Mouse (Mus musculus) gastrocnemius, adult 2 months (tissue): ENCODE measurements around the gene Lrwd1. TPM values are rescaled to one million over a fixed set of nuclear protein-coding genes. Genes with fewer than 3 reads are reported as not detected.

Experiments
- DNase-seq: peaks from one replicate; pipeline ENCODE4 v3.0.0; 2022
- H3K27ac ChIP-seq: fragments of 200-600 bp; 2 replicates; pipeline ENCODE4 v1.8.1; 2022; ENCODE audit warnings: mild to moderate bottlenecking
- H3K4me3 ChIP-seq: fragments of 200-600 bp; 2 replicates; pipeline ENCODE4 v1.8.1; 2022; ENCODE audit warnings: mild to moderate bottlenecking, moderate library complexity
- CTCF ChIP-seq: fragments of 200-600 bp; IDR thresholded peaks from 2 replicates; pipeline ENCODE4 v1.8.1; 2022; ENCODE audit warnings: antibody characterized with exemption, mild to moderate bottlenecking, moderate library complexity
- intact Hi-C: fragments of 180-260 bp; cut with DNase I; formaldehyde crosslinking; loops from one replicate; pipeline ENCODE4 v1.15.1; 2025
- microRNA-seq: library from miRNA; unstranded; fragments of <30 nt; microRNA quantifications from one replicate; pipeline ENCODE4 v1.2.0, GENCODE M21; 2021
- total RNA-seq, 2 experiments: library from RNA; stranded (reverse); gene quantifications; 2 replicates each; pipeline ENCODE4 v1.2.3; 2021

Lrwd1 gene
- total RNA-seq, 2 experiments from 2014 or later, result 4.6 to 5.5 TPM

- H3K4me3 ChIP-seq, result no peak overlapping the region
- H3K27ac ChIP-seq, result no peak overlapping the region
- intact Hi-C loops, result no loop called here
- TF ChIP-seq CTCF, result peak; percentile 36
- no peak for DNase-seq
Observed at GRCm38 (mm10) chr5:136082345-136082744, 53.5 kb downstream of the Lrwd1 start.

- Histone ChIP-seq H3K4me3 (no peak overlapping the region), H3K27ac (peak overlapping the region; percentile 79; the same call in 1 of the 2 replicates)
- no peak for TF ChIP-seq CTCF
- no peak for DNase-seq
- intact Hi-C loops, result no loop called here
Observed at GRCm38 (mm10) chr5:136078136-136078535, 57.7 kb downstream of the Lrwd1 start.

- intact Hi-C loops, result no loop called here
- H3K4me3 ChIP-seq, result peak overlapping the region; percentile 17; the same call in 1 of the 2 replicates
- DNase-seq, result no peak
- no peak for TF ChIP-seq CTCF
- H3K27ac ChIP-seq, result peak overlapping the region; percentile 79
Observed at GRCm38 (mm10) chr5:136077001-136077550, 58.8 kb downstream of the Lrwd1 start.

- intact Hi-C loops, result no loop called here
- Histone ChIP-seq H3K4me3 (no peak overlapping the region), H3K27ac (peak overlapping the region; percentile 79)
- no peak for DNase-seq
- TF ChIP-seq CTCF, result no peak
Observed at GRCm38 (mm10) chr5:136076284-136076683, 59.6 kb downstream of the Lrwd1 start.

GRCm38 (mm10) chr5:136075076-136075475 is 60.8 kb downstream of the Lrwd1 start:
- Histone ChIP-seq H3K4me3 (no peak overlapping the region), H3K27ac (no peak overlapping the region)
- TF ChIP-seq CTCF, result no peak
- intact Hi-C loops, result no loop called here
- no peak for DNase-seq

- no peak overlapping the region for H3K4me3 ChIP-seq
- no peak for TF ChIP-seq CTCF
- H3K27ac ChIP-seq, result no peak overlapping the region
- intact Hi-C loops, result no loop called here
- DNase-seq, result no peak
Observed at GRCm38 (mm10) chr5:136073526-136073925, 62.3 kb downstream of the Lrwd1 start.

- intact Hi-C loops, result no loop called here
- Histone ChIP-seq H3K27ac (peak overlapping the region; percentile 12; the same call in 1 of the 2 replicates), H3K4me3 (no peak overlapping the region)
- no peak for DNase-seq
- TF ChIP-seq CTCF, result no peak
Observed at GRCm38 (mm10) chr5:136073051-136073450, 62.8 kb downstream of the Lrwd1 start.

Small RNA genes within 50 kb of the gene (microRNA-seq; reads per million reads assigned to microRNA genes)
- gene Mir7035, result 4.3 reads per million

Other genes starting within 250 kb of the Lrwd1 start
- gene Hspb1, start 248.2 kb downstream of the Lrwd1 start, total RNA-seq, result 100 to 1,000 TPM; 253 to 325 TPM
- 100 to 1,000 TPM; 289 to 303 TPM for gene Ywhag, start 201.5 kb downstream of the Lrwd1 start, total RNA-seq
- gene Ssc4d, start 161.5 kb downstream of the Lrwd1 start, total RNA-seq, result under 1 TPM; 0.22 to 0.59 TPM
- not detected for gene Zp3, start 156.0 kb downstream of the Lrwd1 start, total RNA-seq
- gene Dtx2, start 141.3 kb downstream of the Lrwd1 start, total RNA-seq, result 1 to 10 TPM; 6.5 to 8.2 TPM
- gene Upk3b, start 97.6 kb downstream of the Lrwd1 start, total RNA-seq, result not detected
- not detected for gene Upk3bl, start 81.6 kb downstream of the Lrwd1 start, total RNA-seq
- gene Rasa4, start 52.2 kb downstream of the Lrwd1 start, total RNA-seq, result 10 to 100 TPM; 25.0 to 28.8 TPM
- gene Polr2j, start 19.4 kb downstream of the Lrwd1 start, total RNA-seq, result 10 to 100 TPM; 62.9 to 69.6 TPM
- 1 to 10 TPM; 4.4 to 5.7 TPM for gene Alkbh4, start 72 bp upstream of the Lrwd1 start, total RNA-seq
- under 1 TPM; 0.43 to 0.75 TPM for gene Orai2, start 34.6 kb upstream of the Lrwd1 start, total RNA-seq
- 10 to 100 TPM; 20.3 to 23.6 TPM for gene Prkrip1, start 62.9 kb upstream of the Lrwd1 start, total RNA-seq
- 1 to 10 TPM; 2.4 to 3.0 TPM for gene Sh2b2, start 110.5 kb upstream of the Lrwd1 start, total RNA-seq